20 mouse cellular contexts compared by ENCODE assay signal in the genomic region with DNA sequence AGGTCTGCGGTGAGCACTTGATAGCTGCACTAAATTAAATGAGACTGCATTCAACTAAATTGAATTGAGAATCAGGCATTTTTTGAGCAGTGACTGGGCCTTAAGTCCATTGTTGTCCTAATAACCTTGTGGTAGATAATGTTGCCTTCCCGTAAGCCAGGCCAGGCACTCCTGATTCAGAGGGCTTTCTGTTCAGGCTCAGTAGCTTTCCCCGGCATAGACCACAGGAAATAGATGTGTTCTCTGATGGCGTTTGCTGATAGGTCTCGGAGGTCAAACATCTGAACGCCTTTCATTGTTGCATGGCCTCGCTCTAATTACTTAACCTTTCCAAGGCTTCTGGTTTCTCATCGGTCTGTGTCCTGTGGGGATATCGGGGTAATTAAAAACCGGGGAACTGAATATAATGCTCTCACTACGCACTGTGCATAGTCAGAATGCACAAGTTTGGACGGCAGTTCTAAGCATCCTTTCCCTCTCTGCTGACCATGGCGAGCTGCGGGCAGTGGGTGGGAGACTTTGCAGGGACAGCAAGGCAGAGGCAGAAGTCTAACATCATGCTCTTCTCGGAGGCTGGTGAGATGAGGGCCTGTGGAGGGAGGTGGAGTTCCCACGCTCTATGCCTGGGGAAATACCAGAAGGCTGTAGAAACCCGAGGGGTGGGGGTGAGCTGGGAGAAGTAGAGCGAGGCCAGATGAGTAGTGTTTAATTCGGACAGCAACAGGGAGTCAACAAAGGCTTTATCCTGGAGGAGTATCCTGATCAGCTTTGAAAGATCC. TPM values are rescaled to one million over a fixed set of nuclear protein-coding genes. Genes with fewer than 3 reads are reported as not detected.
DNase-seq lines count a peak whose midpoint lies in the region; ATAC-seq lines count a peak whose summit lies in the region.
"Had no signal": no experiment of that assay in that cellular context is flagged by ENCODE, and none has a peak within 500 bp of the region (broad histone marks: within the 10 kb centered on the region; RNA-seq: fewer than 3 reads in every experiment).

No protein-coding gene starts in this region.

- intact Hi-C loops in gastrocnemius, postnatal 36 days (cut with DNase I), result no loop called here

- peaks cover 14% of the 10 kb centered on the region for H3K4me1 ChIP-seq in hindbrain, embryonic 16.5 days (ENCODE audit: control insufficient read depth, insufficient read depth, low read depth, low read length)
- H3K4me1 ChIP-seq in neural tube, embryonic 13.5 days (replicated peaks), result peaks cover 30% of the 10 kb centered on the region

- H3K9ac ChIP-seq in hindbrain, embryonic 16.5 days (ENCODE audit: low read depth, low read length), result no peak overlapping the region
- H3K9ac ChIP-seq in neural tube, embryonic 13.5 days, result 0 out of 2 replicates have a peak overlapping the region, but pooled peaks have one; percentile 8
- H3K9ac ChIP-seq: lung, embryonic 14.5 days had no signal

- DNase-seq in brain, adult 2 months (ENCODE audit: low read depth, low spot score), result peak; percentile 41
- DNase-seq in embryo, embryonic 11 days, result peak; percentile 20
- no peak for DNase-seq in frontal cortex, postnatal 25 days (ENCODE audit: low spot score in 2 of 2)
- DNase-seq in gastrocnemius, postnatal 36 days, result no peak
- no peak for DNase-seq in adrenal gland, adult 2 months
- DNase-seq: cerebellum, adult 9-11 months; heart, adult 18-20 months; kidney, postnatal 10 days; layer of hippocampus, adult 9-11 months; lung, embryonic 14.5 days; thymus, adult 2 months had no signal

- H3K27me3 ChIP-seq in hindbrain, embryonic 16.5 days (replicated peaks; ENCODE audit: control insufficient read depth, insufficient read depth, low read length), result no peaks in the 10 kb centered on the region
- no peaks in the 10 kb centered on the region for H3K27me3 ChIP-seq in neural tube, embryonic 13.5 days

- WGBS in hindbrain, embryonic 16.5 days, result 18% methylated on average over 19 of the region's 19 CpGs
- WGBS in neural tube, embryonic 13.5 days, result 30% methylated on average over 19 of the region's 19 CpGs

- no peaks in the 10 kb centered on the region for H3K36me3 ChIP-seq in hindbrain, embryonic 16.5 days (ENCODE audit: control insufficient read depth, insufficient read depth, low read length)
- no peaks in the 10 kb centered on the region for H3K36me3 ChIP-seq in neural tube, embryonic 13.5 days

- no peak overlapping the region for H3K4me3 ChIP-seq in hindbrain, embryonic 16.5 days (ENCODE audit: low read length)
- no peak overlapping the region for H3K4me3 ChIP-seq in neural tube, embryonic 13.5 days

- no peaks in the 10 kb centered on the region for H3K9me3 ChIP-seq in hindbrain, embryonic 16.5 days (ENCODE audit: control insufficient read depth, low read length)
- H3K9me3 ChIP-seq in neural tube, embryonic 13.5 days, result no peaks in the 10 kb centered on the region

- no peak overlapping the region for H3K4me2 ChIP-seq in hindbrain, embryonic 16.5 days (ENCODE audit: low read length)
- 0 out of 2 replicates have a peak overlapping the region, but pooled peaks have one; percentile 3 for H3K4me2 ChIP-seq in neural tube, embryonic 13.5 days
- H3K4me2 ChIP-seq: lung, embryonic 14.5 days had no signal

- peak; percentile 59 for ATAC-seq in hindbrain, embryonic 16.5 days
- peak; percentile 80; the same call in 1 of the 2 replicates for ATAC-seq in neural tube, embryonic 13.5 days (ENCODE audit: low read depth)
- ATAC-seq: activated CD4-positive, CD25-positive, alpha-beta regulatory T cell, adult 4 months; CD4-positive, CD25-positive, alpha-beta regulatory T cell, adult 4 months had no signal

- peak overlapping the region; percentile 36; the same call in 1 of the 2 replicates for H3K27ac ChIP-seq in hindbrain, embryonic 16.5 days (ENCODE audit: low read depth, low read length)
- peak overlapping the region; percentile 73 for H3K27ac ChIP-seq in neural tube, embryonic 13.5 days (replicated peaks)

RNA-seq across cellular contexts. Expression of gene Hmgb4, which starts 19.5 kb away (rescaled TPM):
- not detected in 2 replicates for polyA plus RNA-seq in hindbrain, embryonic 16.5 days (2015; fragmentation: Nextera tagmentation; extraction: Ambion mirVana)
- not detected in 2 replicates for polyA plus RNA-seq in neural tube, embryonic 13.5 days (2015; fragmentation: Nextera tagmentation; extraction: Ambion mirVana)
- total RNA-seq in gastrocnemius, postnatal 36 days (2021), result not detected
- total RNA-seq in adrenal gland, adult 2 months (2021), result not detected
- polyA plus RNA-seq in adrenal gland, adult 2 months (2012; rRNA removed), result not detected in 2 replicates
- total RNA-seq: heart, adult 18-20 months; liver, adult 2 months had no signal
- polyA plus RNA-seq: activated CD4-positive, CD25-positive, alpha-beta regulatory T cell, adult 4 months; CD4-positive, CD25-positive, alpha-beta regulatory T cell, adult 4 months; embryonic facial prominence, embryonic 14.5 days; frontal cortex, adult 2 months; heart, postnatal 0 days; intestine, embryonic 14.5 days; liver, adult 2 months; lung, embryonic 14.5 days; thymus, adult 2 months had no signal

Comparison
In these comparisons a context has a peak if more than half of its experiments do, and no peak if none do; other contexts are left out.
1. DNase-seq: peak in brain, adult 2 months (single experiment) and embryo, embryonic 11 days (single experiment); none in frontal cortex, postnatal 25 days (0 of 2), gastrocnemius, postnatal 36 days (0 of 2) and adrenal gland, adult 2 months (single experiment).